Mouse (Mus musculus) embryo, embryonic 11.5 days (tissue): ENCODE measurements around the gene 1810030O07Rik.
"Not testable (repeated sequence)": the region's sequence is repeated elsewhere in the genome, so short reads cannot be mapped to it uniquely, and the experiment has no call there.

Experiments used
- DNase-seq: peaks from one replicate; pipeline ENCODE4 v3.0.0-alpha.2; 2012; ENCODE audit warnings: low read depth, low spot score

Gene 1810030O07Rik

GRCm38 (mm10) chrX:12673054-12673775 lies at the start of gene 1810030O07Rik:
1810030O07Rik (minus strand) TSS chrX:12673668.
- peak; percentile 70 for DNase-seq

- no peak for DNase-seq
These were observed 42.6 kb upstream of the 1810030O07Rik start for GRCm38 (mm10) chrX:12716036-12716435.

DNA sequence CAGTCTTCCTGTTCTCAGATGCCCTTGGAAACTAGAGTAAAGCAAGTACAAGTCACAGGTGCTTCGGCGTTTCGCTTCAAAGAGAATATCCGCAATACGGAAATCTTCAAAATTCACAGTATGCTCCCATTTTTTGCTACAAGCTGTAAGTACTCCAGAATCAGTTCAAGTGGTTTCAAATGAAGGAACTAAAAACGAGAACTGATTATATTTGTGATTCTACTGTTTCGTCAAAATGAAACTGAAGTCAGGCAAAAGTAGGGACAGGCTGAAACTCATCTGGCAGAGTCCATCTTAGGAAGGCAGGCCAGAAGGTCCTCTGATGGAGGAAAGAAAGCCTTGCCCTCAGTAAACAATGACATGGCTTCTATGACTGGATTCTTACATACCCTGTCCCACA lies 40.3 kb upstream of the 1810030O07Rik start:
- DNase-seq, result no peak

DNA sequence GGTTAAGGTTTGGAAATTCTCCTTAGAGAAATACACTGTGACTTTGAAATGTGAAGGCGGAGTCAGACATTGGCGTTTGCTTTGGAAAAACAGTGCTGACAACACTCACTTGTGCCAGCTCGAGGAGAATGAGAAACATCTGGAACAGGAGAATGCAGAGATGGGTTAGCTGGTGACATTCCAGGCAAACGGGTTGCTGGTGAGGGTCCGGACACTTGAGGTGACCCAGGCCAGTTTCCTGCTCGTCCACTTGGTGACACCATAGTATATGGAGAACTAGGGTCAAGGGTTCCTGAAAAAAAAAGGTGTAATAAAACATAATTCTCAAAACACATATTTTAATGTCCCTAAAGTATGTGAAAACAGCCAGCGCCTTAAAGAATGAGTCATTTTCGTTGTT lies 13.4 kb upstream of the 1810030O07Rik start:
- DNase-seq, result no peak

- DNase-seq, result no peak
These were observed 12.6 kb upstream of the 1810030O07Rik start for GRCm38 (mm10) chrX:12686071-12686470.

DNA sequence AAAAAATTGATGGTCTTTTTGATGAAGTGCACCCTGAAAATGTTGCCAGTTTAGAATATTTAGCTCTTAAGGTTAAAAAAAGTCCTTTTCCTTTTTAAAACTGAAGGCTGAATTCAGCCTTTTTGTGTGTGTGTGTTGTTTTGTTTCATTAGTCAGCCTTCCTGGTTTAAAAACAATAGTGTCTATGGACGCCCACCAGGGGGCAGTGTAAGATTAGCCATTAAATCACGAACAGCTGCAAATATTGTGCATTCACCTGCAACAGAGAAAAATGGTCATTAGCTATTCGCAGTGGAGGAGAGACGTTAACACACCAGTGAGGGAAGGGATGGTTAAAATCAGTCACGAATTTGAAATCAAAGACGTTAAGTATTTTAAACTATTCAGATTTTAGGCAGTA lies 3.9 kb upstream of the 1810030O07Rik start:
- peak; percentile 44 for DNase-seq

GRCm38 (mm10) chrX:12653879-12654278 lies 19.6 kb downstream of the 1810030O07Rik start:
- DNase-seq, result no peak

DNA sequence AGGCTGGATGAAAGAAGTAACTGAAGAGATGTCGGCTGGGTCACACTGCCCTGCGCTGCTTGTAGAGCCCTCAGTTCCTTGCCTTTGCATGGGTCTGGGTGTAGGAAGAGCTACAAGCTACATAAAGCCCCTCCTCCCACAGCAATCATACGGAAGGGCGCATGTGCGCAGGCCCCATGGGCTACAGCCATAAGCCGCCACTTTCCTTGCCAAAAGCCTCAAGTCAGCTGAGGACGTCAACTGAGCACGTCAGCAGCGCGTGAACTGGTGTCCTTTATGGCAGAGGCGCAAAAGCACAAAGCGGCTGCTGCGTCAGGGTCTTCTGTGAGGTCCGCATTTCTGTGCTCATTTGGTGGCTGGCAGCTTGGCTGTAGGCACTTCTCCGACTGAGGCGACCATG lies 21.6 kb downstream of the 1810030O07Rik start:
- no peak for DNase-seq

DNA sequence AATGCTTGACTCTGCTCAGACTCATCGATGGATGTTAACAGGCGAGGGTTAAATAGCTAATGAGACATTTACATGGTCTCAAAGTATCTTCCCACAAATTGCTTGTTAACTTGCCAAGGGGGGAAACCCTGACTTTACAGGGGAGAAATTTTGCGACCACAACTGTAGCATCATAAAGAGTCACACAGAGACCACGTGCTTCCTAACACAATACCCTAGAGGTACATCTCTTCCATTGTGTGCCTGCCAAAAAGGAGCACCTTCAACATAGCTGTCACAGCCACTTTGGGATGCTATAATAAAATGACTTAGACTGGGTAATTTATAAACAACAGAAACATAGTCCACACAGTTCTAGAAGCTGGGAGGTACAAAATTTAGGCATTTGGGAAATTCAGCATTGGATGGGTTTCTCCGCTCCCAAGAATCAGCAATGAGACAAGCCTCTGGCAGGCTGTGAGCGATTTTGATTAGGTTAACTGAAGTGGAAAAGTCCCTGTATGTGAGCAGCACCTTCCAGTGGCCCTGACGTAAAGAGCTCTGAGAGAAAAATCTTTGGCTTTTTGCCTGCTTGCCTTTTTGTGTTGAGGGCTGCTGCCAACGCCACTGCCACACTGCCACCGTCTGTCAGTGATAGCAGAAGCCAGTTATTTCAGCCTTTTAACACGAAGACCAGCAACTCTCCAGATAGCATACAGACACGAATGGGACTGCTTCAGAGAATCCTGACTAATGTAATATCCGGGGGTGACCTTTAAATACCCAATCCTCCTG lies 27.8 kb downstream of the 1810030O07Rik start:
- DNase-seq, result no peak

- DNase-seq, result no peak
These were observed 28.5 kb downstream of the 1810030O07Rik start for GRCm38 (mm10) chrX:12644976-12645375.

DNA sequence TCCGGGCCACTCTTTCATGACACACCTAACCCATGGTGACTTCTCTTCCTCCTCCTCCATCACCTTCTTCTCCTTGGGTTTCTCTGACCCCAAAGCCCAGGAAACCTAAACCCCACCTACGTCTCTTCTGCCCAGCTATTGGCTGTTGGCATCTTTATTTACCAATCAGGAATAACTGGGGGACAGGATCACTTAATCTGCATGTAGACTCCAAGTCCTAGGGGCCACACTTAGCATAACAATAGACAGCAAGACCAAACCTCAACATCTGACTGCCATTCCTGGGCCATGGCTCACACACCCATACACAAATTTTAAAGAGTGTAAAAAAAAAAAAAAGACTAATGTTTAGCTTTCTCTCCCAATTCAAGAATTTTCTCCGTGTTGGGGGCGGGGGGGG lies 48.3 kb downstream of the 1810030O07Rik start:
- no peak for DNase-seq

- not testable (repeated sequence) for DNase-seq
These were observed 61.1 kb downstream of the 1810030O07Rik start for GRCm38 (mm10) chrX:12612360-12612759.

DNA sequence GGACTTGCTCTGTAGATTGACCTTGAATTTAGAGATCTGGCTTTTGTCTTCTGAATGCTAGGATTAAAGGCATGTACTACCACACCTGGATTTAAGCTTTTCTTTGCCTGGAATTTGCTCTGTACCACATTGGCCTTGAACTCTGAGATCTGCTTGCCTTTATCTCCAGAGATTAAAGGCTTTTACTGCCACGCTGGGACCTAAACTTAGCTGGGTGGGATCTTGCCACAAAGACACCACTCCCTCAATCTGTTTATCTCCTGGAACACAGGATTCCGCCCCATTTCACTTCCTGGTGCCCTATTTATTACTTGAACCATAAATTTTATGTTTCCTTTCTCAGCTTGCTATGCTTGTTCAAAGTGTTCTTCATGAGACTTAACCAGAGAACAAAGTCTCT lies 62.3 kb downstream of the 1810030O07Rik start:
- no peak for DNase-seq

DNA sequence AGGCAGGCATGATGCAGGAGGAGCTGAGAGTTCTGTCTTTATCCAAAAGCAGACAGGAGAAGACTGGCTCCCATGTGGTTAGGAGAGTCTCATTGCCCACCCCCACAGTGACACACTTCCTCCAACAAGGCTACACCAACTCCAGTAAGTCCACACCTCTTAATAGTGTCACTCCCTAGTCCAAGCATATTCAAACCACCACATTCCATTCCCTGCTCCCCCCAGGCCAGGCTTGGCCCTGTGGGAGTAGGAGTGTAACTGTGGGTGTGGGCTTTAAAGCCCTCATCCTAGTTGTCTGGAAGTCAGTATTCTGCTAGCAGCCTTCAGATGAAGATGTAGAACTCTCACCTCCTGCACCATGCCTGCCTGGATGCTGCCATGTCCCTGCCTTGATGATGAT lies 62.9 kb downstream of the 1810030O07Rik start:
- DNase-seq, result not testable (repeated sequence)
